Mouse (Mus musculus) neural tube, embryonic 11.5 days (tissue): ENCODE measurements at regions not wholly inside any gene's neighbourhood (a gene's known extent, or its start where the extent isn't known, plus 50 kb on each side); places are given as distances from the start of the nearest gene placed in this dataset.
A peak's percentile ranks its signal among the peaks of the same experiment; 100 is the strongest.

ENCODE experiments used
- ATAC-seq: fragments of 200-750 bp; cut with Nextera tagmentation; 2 replicates; pipeline ENCODE4 v1.8.0; 2017; ENCODE audit warnings: moderate number of reproducible peaks, mild to moderate bottlenecking, moderate TSS enrichment, moderate library complexity; ENCODE audit not compliant: insufficient read depth, low FRiP score, low TSS enrichment
- DNase-seq: peaks from one replicate; pipeline ENCODE4 v3.0.0-alpha.2; 2015; ENCODE audit warnings: low spot score
- H3K27ac ChIP-seq: fragments of 300-500 bp; sonication (generic); 2 replicates; pipeline ENCODE4 v1.5.1; 2014; ENCODE audit warnings: low read depth, mild to moderate bottlenecking, low read length
- H3K27me3 ChIP-seq: fragments of 300-500 bp; sonication (generic); 2 replicates; pipeline ENCODE4 v1.6.1; 2014; ENCODE audit warnings: mild to moderate bottlenecking, low read length, mixed read lengths; ENCODE audit not compliant: control insufficient read depth, insufficient read depth
- H3K36me3 ChIP-seq: fragments of 300-500 bp; sonication (generic); 2 replicates; pipeline ENCODE4 v1.6.1; 2014; ENCODE audit warnings: mild to moderate bottlenecking, low read length, moderate library complexity, mixed read lengths; ENCODE audit not compliant: control insufficient read depth, insufficient read depth
- H3K4me1 ChIP-seq: fragments of 300-500 bp; sonication (generic); 2 replicates; pipeline ENCODE4 v1.6.1; 2014; ENCODE audit warnings: low read length, mixed read lengths; ENCODE audit not compliant: control insufficient read depth, insufficient read depth
- H3K4me2 ChIP-seq: fragments of 300-500 bp; sonication (generic); 2 replicates; pipeline ENCODE4 v1.6.1; 2014; ENCODE audit warnings: low read depth, mild to moderate bottlenecking, moderate library complexity
- H3K4me3 ChIP-seq: fragments of 300-500 bp; sonication (generic); 2 replicates; pipeline ENCODE4 v1.5.1; 2014; ENCODE audit warnings: low read depth, low read length
- H3K9ac ChIP-seq: fragments of 300-500 bp; sonication (generic); 2 replicates; pipeline ENCODE4 v1.6.1; 2014; ENCODE audit warnings: mild to moderate bottlenecking, low read length
- H3K9me3 ChIP-seq: fragments of 300-500 bp; sonication (generic); 2 replicates; pipeline ENCODE4 v1.6.1; 2016; ENCODE audit warnings: low read length; ENCODE audit not compliant: control insufficient read depth
- WGBS: fragments of 180-500 bp; shearing (Covaris S2); extraction: QIAGEN DNeasy Blood & Tissue Kit; methylation state at CpG from one replicate; pipeline ENCODE4 v1.1.7; 2014; 5-methylcytosine and 5-hydroxymethylcytosine counted together

DNA sequence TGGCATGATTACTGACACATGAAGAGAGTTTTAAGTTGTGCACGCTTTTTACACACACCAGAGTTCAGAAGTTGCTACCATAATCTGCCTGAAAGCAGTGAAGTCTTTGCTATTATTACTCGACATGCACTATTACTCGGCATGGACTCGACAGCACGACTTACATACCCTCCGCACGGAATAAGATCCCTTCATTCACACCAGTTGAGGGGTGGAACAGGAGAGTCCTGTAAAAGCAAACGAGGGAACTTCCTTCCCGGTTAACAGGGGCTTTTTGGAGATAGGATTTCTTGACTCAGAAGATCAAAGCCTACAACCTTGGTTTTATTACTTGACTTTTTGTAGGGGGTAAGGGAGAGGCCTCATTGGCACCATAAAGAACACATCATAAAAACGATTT is 416.4 kb upstream of the Nr5a2 start:
- Histone ChIP-seq H3K4me3 (no peak overlapping the region), H3K4me2 (no peak overlapping the region), H3K4me1 (peaks cover 12% of the 10 kb centered on the region), H3K36me3 (no peaks in the 10 kb centered on the region), H3K27ac (no peak overlapping the region), H3K27me3 (no peaks in the 10 kb centered on the region), H3K9me3 (no peaks in the 10 kb centered on the region), H3K9ac (no peak overlapping the region)
- ATAC-seq (no peak), DNase-seq (no peak)
- WGBS = 41% methylated on average over 10 of the region's 10 CpGs

DNA sequence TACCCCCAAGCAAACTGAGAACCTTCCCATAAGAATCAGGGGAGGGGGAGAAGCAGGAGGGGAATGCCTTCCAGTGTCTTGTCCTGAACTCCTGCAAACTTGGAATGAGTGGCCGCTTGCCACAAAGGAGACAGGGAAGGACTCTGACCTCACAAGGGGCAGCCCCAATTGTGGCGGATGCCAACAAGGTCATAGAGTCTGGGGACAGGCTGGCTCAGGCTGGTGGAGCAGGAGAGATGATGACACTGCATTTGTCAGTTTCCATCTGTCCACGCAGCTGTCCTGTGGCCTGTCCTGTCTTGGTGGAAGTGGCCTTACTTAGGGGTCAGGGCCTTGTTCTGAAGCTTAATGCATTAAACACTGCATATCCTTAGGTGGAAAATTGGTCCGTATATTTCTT is 414.4 kb upstream of the Nr5a2 start:
- 47% methylated on average over 4 of the region's 4 CpGs for WGBS
- no peak for ATAC-seq
- H3K4me1 ChIP-seq = peaks cover 12% of the 10 kb centered on the region

DNA sequence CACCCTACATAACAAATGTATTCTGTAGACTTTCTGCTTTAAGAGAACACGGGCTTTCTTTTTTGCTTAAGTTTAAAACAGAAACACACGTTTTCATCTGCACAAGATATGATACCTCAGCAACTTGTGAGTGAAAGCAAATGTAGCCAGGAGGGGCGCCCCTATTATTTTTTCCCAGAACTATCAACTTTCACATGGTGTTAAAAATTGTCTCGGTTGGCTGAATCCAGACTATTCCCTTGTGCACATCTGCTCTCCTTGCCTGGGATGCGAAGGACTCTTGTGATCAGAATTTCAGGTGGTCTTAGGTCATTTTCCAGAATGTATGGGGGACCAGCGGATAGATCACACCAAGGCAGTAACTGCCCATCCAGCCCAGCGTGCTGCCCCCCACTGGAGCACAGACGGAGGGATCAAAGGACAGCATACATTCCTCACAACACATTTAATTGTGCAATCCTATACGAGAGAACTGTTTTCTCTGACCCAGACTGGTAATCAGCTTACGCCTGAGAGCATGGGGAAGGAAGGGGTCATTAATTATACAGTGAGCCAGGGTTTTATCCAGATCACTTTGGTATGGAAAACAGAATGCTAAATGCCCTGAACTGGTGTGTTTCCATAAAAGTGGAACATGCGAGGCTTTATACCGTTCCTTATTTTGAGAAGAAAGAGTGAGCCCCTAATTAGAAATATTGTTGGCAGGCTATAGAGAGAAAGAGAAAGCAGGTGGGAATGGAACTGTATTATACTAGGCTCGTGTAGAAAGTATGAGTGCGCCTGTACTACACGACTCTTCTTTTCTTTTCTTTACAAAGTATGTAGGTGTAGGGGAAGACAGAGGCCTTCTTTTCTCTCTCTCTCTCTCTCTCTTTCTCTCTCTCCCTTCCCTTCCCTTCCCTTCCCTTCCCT is 413.5 kb upstream of the Nr5a2 start:
- Histone ChIP-seq H3K4me3 (no peak overlapping the region), H3K27ac (no peak overlapping the region), H3K9ac (no peak overlapping the region), H3K9me3 (no peaks in the 10 kb centered on the region), H3K4me1 (peaks cover 12% of the 10 kb centered on the region), H3K27me3 (no peaks in the 10 kb centered on the region), H3K4me2 (no peak overlapping the region), H3K36me3 (no peaks in the 10 kb centered on the region)
- DNase-seq (peak; percentile 31), ATAC-seq (0 out of 2 replicates have a peak, but pooled peaks have one; percentile 24)
- WGBS = 37% methylated on average over 15 of the region's 15 CpGs

More for the DNA sequence above, 414.4 kb upstream of the Nr5a2 start:
- Histone ChIP-seq H3K27ac (no peak overlapping the region), H3K9ac (no peak overlapping the region), H3K4me2 (no peak overlapping the region), H3K9me3 (no peaks in the 10 kb centered on the region), H3K36me3 (no peaks in the 10 kb centered on the region), H3K27me3 (no peaks in the 10 kb centered on the region), H3K4me3 (no peak overlapping the region)
- no peak for DNase-seq

DNA sequence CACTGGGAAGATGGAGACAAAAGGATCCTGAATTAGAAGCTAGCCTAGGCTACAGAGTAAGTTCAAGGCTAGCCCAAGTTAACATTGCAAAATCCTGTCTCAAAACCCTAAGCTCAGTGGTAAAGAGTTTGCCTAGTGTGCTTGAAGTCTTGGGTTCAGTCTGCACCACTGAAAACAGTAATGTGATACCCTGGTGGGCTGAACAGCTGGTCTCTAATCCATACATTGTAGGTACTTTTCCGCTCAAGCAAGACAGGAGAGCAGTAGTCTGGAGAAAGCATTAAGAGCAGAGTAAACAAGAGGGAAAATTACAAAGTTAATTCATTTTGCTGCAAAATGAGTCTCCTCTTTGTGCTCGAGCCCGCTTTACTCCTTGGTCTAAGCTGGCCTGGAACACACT is 412.0 kb upstream of the Nr5a2 start:
- H3K9me3 ChIP-seq = no peaks in the 10 kb centered on the region
- peaks cover 8% of the 10 kb centered on the region for H3K4me1 ChIP-seq
- no peaks in the 10 kb centered on the region for H3K36me3 ChIP-seq
- 71% methylated on average over 3 of the region's 3 CpGs for WGBS
- ATAC-seq (no peak), DNase-seq (no peak)
- H3K27me3 ChIP-seq = no peaks in the 10 kb centered on the region
- no peak overlapping the region for H3K27ac ChIP-seq
- H3K4me3 ChIP-seq = no peak overlapping the region
- no peak overlapping the region for H3K4me2 ChIP-seq
- no peak overlapping the region for H3K9ac ChIP-seq

DNA sequence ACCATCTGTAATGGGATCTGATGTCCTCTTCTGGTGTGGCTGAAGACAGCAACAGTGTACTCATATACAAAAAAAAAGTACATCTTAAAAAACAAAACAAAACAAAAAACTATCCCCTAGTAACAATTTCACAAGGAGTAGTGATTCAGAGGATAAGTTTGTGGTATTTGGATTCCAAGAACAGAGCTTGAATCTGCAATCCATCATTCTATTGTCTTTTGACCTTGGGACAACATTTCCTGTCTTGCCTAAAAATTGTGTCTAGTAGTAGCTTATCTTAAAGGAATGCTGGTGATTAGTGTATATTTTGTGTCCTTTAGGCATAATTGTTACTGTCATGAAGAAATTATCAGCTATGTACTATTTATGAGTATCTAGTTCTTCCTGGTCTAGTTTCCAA is 404.1 kb upstream of the Nr5a2 start:
- no peak for ATAC-seq
- Histone ChIP-seq H3K9ac (no peak overlapping the region), H3K4me3 (no peak overlapping the region)

DNA sequence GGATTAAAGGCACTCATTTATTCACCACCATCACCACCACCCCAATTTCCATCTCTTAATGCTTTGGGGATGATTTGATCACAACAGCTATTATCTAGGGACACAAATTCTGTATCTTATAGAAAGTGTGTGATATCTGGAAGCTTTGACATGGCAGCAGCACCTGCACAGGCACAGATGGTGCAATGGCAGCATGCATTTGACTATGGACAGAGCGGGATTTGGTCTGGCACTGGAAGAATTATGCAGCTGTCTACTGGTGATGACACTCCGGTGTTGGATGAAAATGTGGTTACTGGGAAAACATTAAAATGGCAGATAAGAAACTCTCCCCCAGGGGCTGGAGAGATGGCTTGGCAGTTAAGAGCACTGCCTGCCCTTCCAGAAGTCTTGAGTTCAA is 403.7 kb upstream of the Nr5a2 start:
- Histone ChIP-seq H3K9ac (no peak overlapping the region), H3K4me3 (no peak overlapping the region), H3K36me3 (no peaks in the 10 kb centered on the region), H3K4me1 (no peaks in the 10 kb centered on the region), H3K4me2 (no peak overlapping the region), H3K27ac (no peak overlapping the region), H3K9me3 (no peaks in the 10 kb centered on the region), H3K27me3 (no peaks in the 10 kb centered on the region)
- WGBS = 94% methylated on average over 2 of the region's 2 CpGs
- no peak for ATAC-seq
- no peak for DNase-seq

More for the DNA sequence above, 404.1 kb upstream of the Nr5a2 start:
- H3K9me3 ChIP-seq = no peaks in the 10 kb centered on the region
- no peaks in the 10 kb centered on the region for H3K27me3 ChIP-seq
- H3K27ac ChIP-seq = no peak overlapping the region
- H3K4me1 ChIP-seq = no peaks in the 10 kb centered on the region
- H3K36me3 ChIP-seq = no peaks in the 10 kb centered on the region
- no peak for DNase-seq
- H3K4me2 ChIP-seq = no peak overlapping the region

DNA sequence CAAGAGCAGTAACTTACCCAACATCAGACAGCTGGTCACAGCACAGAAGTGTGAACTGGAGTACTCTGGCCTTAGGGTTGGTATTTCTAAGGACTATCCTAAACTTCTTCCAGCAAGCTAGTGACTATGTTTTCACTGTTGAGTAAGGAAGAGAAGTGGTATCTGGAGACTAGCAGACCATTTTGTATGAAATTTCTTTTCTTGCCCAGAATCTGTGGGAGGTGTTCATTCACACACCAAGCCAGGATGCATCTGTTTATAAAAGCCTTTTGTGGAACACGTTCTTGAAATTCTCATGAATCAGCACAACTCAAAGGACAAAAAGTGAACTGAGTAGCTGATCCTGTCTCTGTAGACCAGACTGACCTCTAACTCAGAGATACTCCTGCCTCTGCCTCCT is 403.3 kb upstream of the Nr5a2 start:
- ATAC-seq (no peak), DNase-seq (no peak)
- Histone ChIP-seq H3K4me3 (no peak overlapping the region), H3K36me3 (no peaks in the 10 kb centered on the region), H3K4me2 (no peak overlapping the region), H3K9me3 (no peaks in the 10 kb centered on the region), H3K9ac (no peak overlapping the region), H3K27me3 (no peaks in the 10 kb centered on the region), H3K4me1 (no peaks in the 10 kb centered on the region), H3K27ac (no peak overlapping the region)
- WGBS = 74% methylated on average over 1 of the region's 1 CpGs

DNA sequence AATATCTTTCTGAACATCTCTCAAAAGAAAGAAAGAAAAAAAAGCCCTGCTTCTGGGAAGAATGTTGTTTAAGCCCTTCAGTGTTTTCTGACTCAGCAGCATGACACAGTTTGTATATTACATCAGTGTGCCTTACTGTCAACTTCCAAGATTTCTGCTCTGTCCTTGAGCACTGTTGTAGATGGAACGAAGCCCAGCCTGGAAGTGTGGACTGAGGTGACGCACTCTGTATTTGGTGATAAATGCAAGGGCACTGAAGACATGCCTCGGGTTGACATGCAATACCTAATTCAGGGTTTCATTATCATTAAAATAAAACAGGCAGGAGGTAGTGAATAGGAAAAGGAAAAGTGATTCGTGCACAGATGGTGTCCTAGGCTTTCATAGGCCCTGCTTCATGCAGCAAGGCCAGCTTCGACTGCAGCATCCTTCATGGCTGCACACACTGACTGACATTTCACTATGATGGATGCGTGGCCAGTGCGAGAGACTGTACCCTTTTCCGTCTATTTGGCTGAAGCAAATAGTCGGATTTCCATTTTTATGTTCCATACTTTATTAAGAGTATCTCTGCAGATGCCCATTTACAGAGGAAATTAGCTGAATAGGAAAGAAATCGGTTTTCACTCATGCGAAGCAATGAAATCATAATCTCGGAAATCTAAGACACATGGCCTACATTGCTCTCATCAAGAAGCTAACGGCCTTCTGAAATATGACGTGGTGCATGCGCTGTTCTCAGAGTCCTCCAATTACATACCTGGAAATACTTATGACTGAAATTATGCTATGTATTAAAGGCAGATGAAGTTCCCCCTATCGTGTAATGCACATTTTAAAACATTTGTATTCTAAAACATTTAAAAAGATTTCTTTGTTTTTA is 400.7 kb upstream of the Nr5a2 start:
- 0 out of 2 replicates have a peak, but pooled peaks have one; percentile 38 for ATAC-seq
- 78% methylated on average over 16 of the region's 16 CpGs for WGBS

More for the DNA sequence above, 400.7 kb upstream of the Nr5a2 start:
- no peaks in the 10 kb centered on the region for H3K4me1 ChIP-seq
- no peak overlapping the region for H3K4me2 ChIP-seq
- H3K9me3 ChIP-seq = no peaks in the 10 kb centered on the region
- no peak for DNase-seq
- H3K27ac ChIP-seq = no peak overlapping the region
- no peaks in the 10 kb centered on the region for H3K36me3 ChIP-seq
- H3K4me3 ChIP-seq = no peak overlapping the region
- H3K27me3 ChIP-seq = no peaks in the 10 kb centered on the region
- no peak overlapping the region for H3K9ac ChIP-seq
